Mouse (Mus musculus): ENCODE data around the gene F8a.
"Not testable (repeated sequence)": the region's sequence is repeated elsewhere in the genome, so short reads cannot be mapped to it uniquely, and the experiment has no call there.

F8a gene
- long read RNA-seq, experiment 1, transcript F8a-201 (1 exons, 2,505 nt), result major isoform, 14 of 14 reads
- long read RNA-seq, experiment 1, partial matches to known transcripts, result 0 of 14 reads
- long read RNA-seq, experiment 1, other reads (novel, unspliced or antisense), result 0 of 14 reads
- long read RNA-seq, experiment 2, transcript F8a-201 (1 exons, 2,505 nt), result major isoform, 26 of 26 reads
- long read RNA-seq, experiment 2, partial matches to known transcripts, result 0 of 26 reads
- long read RNA-seq, experiment 2, other reads (novel, unspliced or antisense), result 0 of 26 reads

GRCm38 (mm10) chrX:73227914-73228605 lies at the start of gene F8a:
TSS of gene F8a (plus strand) at chrX:73228291.
- intact Hi-C loops (cut with DNase I), result no loop called here

DNA sequence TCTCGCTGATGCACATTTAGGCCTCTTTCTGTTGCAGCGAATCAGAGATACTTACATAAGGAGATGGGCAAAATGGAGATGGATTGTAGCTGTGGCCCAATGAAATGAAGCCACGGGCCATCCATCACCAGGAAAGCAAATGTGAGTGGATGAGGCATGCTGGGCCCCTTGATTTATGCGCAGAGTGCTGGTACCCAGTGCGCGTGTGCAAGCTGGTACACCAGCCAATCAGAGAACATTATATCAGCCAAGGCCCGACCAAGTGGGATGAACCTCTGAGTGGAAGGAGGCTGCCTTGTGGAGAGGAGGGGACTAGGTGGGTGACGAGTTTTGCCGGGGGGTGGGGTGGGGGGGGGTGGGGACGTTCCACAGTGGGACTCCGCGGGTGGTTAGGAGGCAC lies 36.2 kb upstream of the F8a start, which contains the start of gene Xlr3b:
Gene Xlr3b (plus strand): TSS at position 274 of the 400 bp plus-strand sequence.
- intact Hi-C loops (cut with DNase I), result not testable (repeated sequence)

DNA sequence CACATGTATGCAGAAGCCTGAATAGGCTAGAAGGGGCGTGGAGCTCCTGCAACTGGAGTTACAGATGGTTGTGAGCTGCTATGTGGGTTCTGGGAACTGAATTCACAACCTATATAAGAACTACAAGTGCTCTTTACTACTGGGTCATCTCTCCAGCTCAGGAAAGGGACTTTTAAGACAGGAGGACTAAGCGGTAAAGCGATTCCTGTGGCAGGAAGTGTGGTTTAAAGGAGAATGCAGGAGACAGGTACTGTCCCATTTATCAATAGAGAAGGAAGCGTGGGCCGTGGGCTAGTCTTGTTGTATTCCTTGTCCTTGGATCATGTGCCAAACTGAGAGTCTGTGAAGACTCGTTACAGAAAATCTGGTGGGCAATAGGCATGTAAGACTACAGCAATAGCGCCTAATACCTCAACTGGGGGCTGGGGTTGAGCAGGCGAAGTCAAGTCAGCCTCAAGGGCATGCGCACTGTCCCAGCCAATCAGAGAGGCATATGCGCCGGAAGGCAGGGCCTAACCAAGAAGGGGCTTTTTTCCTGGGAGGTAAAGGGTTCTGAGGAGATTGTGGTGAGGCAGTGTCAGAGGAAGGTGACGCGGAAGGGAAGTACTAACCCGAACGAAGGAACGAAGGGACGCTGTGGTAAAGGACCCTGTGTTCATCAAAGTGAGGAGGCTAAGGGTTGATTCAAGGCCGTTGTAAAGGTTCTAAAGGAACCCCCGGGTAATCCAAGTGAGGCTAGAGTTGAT lies 14.1 kb upstream of the F8a start, which contains the start of gene Xlr4b:
Gene Xlr4b (plus strand): TSS at position 515 of the 746 bp plus-strand sequence.
- intact Hi-C loops (cut with DNase I), result not testable (repeated sequence)

DNA sequence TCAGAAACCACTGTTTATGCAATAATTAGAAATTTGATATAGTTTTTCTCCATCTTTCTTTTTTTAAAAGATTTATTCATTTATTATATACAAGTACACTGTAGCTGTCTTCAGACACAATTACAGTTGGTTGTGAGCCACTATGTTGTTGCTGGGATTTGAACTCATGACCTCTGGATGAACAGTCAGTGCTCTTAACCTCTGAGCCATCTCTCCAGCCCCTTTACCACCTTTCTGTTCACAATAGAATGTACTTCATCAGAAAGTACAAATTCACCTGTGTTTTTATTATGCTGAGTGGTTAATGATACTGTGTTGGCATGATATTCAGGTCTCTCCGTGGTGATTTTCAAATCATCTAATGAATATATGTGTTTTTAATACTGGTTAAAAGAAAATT lies 2.7 kb upstream of the F8a start:
- intact Hi-C loops (cut with DNase I), result no loop called here

DNA sequence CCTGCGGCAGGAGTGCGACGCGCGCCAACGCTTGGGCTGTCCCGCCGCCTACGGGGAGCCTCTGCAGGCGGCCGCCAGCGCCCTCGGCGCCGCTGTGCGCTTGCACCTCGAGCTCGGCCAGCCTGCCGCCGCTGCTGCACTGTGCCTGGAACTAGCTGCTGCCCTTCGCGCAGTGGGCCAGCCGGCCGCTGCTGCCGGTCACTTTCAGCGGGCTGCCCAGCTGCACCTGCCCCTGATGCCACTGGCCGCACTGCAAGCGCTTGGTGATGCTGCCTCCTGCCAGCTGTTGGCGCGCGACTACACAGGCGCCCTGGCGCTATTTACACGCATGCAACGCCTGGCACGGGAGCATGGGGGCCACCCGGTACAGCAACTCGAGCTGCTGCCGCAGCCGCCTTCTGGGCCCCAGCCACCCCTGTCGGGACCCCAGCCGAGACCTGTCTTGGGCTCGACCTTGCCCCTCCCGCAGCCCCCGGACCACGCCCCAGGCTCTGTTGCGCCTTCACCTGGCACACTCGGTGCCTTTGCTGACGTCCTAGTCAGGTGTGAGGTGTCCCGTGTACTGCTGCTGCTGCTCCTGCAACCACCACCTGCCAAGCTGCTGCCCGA lies 619 bp downstream of the F8a start:
- intact Hi-C loops (cut with DNase I), result no loop called here

DNA sequence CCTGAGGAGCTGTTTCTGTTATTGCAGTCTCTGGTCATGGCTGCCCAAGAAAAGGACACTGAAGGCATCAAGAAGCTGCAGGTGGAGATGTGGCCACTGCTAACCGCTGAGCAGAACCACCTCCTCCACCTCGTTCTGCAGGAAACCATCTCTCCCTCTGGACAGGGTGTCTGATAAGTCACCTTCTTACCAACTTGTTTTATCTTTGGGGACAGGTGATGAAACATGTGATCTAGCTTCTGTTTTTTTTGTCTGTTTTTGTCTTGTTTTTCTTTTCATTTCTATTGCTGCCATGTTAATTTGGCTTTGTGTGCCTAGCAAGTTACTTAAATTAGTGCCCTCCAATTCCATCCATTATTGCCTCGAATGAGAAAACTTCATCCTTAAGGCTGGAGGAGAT lies 1.2 kb downstream of the F8a start:
- intact Hi-C loops (cut with DNase I), result no loop called here

GRCm38 (mm10) chrX:73242821-73243325 lies 14.8 kb downstream of the F8a start, which contains the start of gene Xlr4c:
TSS of gene Xlr4c (minus strand) at chrX:73243130.
- intact Hi-C loops (cut with DNase I), result not testable (repeated sequence)

DNA sequence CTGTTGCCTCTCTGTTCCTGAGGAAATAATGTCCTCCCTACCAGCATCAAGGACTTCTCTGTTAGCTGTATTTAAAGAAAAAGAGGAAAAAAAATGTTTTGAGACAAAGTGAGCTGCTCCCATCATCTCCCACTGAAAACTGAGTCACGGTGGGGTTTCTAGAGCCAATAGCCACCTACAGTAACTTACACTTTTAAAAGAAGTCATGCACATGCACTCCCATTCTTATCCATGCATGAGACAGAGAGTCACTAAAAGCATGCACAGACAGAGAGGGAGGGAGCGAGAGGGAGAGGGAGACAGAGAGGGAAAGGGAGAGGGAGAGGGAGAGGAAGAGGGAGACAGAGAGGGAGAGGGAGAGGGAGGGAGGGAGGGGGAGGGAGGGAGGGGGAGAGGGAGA lies 34.3 kb downstream of the F8a start:
- intact Hi-C loops (cut with DNase I), result not testable (repeated sequence)

DNA sequence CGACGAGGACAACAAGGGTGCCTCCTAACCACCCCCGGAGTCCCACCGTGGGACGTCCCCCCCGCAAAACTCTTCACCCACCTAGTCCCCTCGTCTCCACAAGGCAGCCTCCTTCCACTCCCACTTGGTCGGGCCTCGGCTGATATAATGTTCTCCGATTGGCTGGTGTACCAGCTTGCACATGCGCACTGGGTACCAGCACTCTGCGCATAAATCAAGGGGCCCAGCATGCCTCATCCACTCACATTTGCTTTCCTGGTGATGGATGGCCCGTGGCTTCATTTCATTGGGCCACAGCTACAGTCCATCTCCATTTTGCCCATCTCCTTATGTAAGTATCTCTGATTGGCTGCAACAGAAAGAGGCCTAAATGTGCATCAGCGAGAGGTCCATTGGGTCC lies 37.2 kb downstream of the F8a start, which contains the start of gene Xlr3c:
Gene Xlr3c (minus strand): TSS at position 121 of the 400 bp plus-strand sequence.
- intact Hi-C loops (cut with DNase I), result not testable (repeated sequence)
